Mouse (Mus musculus) lung, postnatal 14 days (tissue): ENCODE data around the gene AC124502.3.

Experiments used
- DNase-seq: peaks from one replicate; pipeline ENCODE4 v3.0.0; 2021

AC124502.3 gene

GRCm38 (mm10) chr19:5036577-5036976 lies 2.1 kb upstream of the AC124502.3 start:
- no peak for DNase-seq

- peak; percentile 81 for DNase-seq
Measured at GRCm38 (mm10) chr19:5037678-5038571, 766 bp upstream of the AC124502.3 start.

GRCm38 (mm10) chr19:5039301-5040114 lies 817 bp downstream of the AC124502.3 start:
- DNase-seq, result no peak

- DNase-seq, result peak; percentile 90
Measured at GRCm38 (mm10) chr19:5040862-5041523, 2.3 kb downstream of the AC124502.3 start, which contains the start of gene Brms1. Gene Brms1 (plus strand): TSS chr19:5041354.

- DNase-seq, result no peak
Measured at GRCm38 (mm10) chr19:5041588-5041987, 2.9 kb downstream of the AC124502.3 start.

GRCm38 (mm10) chr19:5045531-5045930 lies 6.8 kb downstream of the AC124502.3 start:
- no peak for DNase-seq

GRCm38 (mm10) chr19:5048138-5049056 lies 9.7 kb downstream of the AC124502.3 start:
- DNase-seq, result no peak

- no peak for DNase-seq
Measured at GRCm38 (mm10) chr19:5049325-5049724, 10.6 kb downstream of the AC124502.3 start.

GRCm38 (mm10) chr19:5050047-5050905 lies 11.6 kb downstream of the AC124502.3 start, which contains the start of gene Rin1:
Gene Rin1 (plus strand): TSS chr19:5050481.
- DNase-seq, result no peak

- DNase-seq, result no peak
Measured at GRCm38 (mm10) chr19:5051031-5051430, 12.3 kb downstream of the AC124502.3 start.

- DNase-seq, result no peak
Measured at GRCm38 (mm10) chr19:5051515-5051914, 12.8 kb downstream of the AC124502.3 start.

GRCm38 (mm10) chr19:5052166-5052822 lies 13.6 kb downstream of the AC124502.3 start:
- DNase-seq, result no peak

- no peak for DNase-seq
Measured at GRCm38 (mm10) chr19:5052853-5053252, 14.2 kb downstream of the AC124502.3 start.

- peak; percentile 68 for DNase-seq
Measured at GRCm38 (mm10) chr19:5053909-5054308, 15.2 kb downstream of the AC124502.3 start.

- DNase-seq, result peak; percentile 61
Measured at GRCm38 (mm10) chr19:5056251-5056650, 17.6 kb downstream of the AC124502.3 start.

- DNase-seq, result peak; percentile 63
Measured at GRCm38 (mm10) chr19:5057876-5058775, 19.4 kb downstream of the AC124502.3 start.

GRCm38 (mm10) chr19:5058801-5059771 lies 20.4 kb downstream of the AC124502.3 start:
- DNase-seq, result no peak
